Mouse (Mus musculus): ENCODE results near the gene Acss2.
A peak's percentile ranks its signal among the peaks of the same experiment; 100 is the strongest.

Acss2 gene

GRCm38 (mm10) chr2:155628519-155628918 lies 110.8 kb downstream of the Acss2 start:
- DNase-seq (ENCODE audit: low read depth, low spot score), result peak; percentile 58

GRCm38 (mm10) chr2:155629231-155629661 lies 111.5 kb downstream of the Acss2 start:
- peak; percentile 86 for DNase-seq (ENCODE audit: low read depth, low spot score)

- peak; percentile 40 for DNase-seq (ENCODE audit: low read depth, low spot score)
Observed at GRCm38 (mm10) chr2:155630153-155630552, 112.4 kb downstream of the Acss2 start.

- DNase-seq (ENCODE audit: low read depth, low spot score), result peak; percentile 87
Observed at GRCm38 (mm10) chr2:155630590-155631416, 113.1 kb downstream of the Acss2 start.

GRCm38 (mm10) chr2:155632138-155632936 lies 114.6 kb downstream of the Acss2 start:
- DNase-seq (ENCODE audit: low read depth, low spot score), result peak; percentile 68

- peak; percentile 56 for DNase-seq (ENCODE audit: low read depth, low spot score)
Observed at GRCm38 (mm10) chr2:155633121-155633520, 115.4 kb downstream of the Acss2 start.

- DNase-seq (ENCODE audit: low read depth, low spot score), result no peak
Observed at GRCm38 (mm10) chr2:155633731-155634130, 116.0 kb downstream of the Acss2 start.

GRCm38 (mm10) chr2:155634562-155634961 lies 116.8 kb downstream of the Acss2 start:
- DNase-seq (ENCODE audit: low read depth, low spot score), result no peak

All from ZHBTc4 (cell line).